Mouse (Mus musculus) olfactory bulb, adult 2 months (tissue): ENCODE measurements around the gene Tenm2. TPM values are rescaled to one million over a fixed set of nuclear protein-coding genes. Genes with fewer than 3 reads are reported as not detected.

Source experiments
- H3K27ac ChIP-seq: fragments of 200-500 bp; 2 replicates; pipeline ENCODE4 v1.5.1; 2012; ENCODE audit warnings: low read depth, low read length; ENCODE audit not compliant: insufficient read depth
- H3K4me1 ChIP-seq: fragments of 200-500 bp; 2 replicates; pipeline ENCODE4 v1.6.1; 2012; ENCODE audit warnings: low read length; ENCODE audit not compliant: control insufficient read depth, insufficient read depth
- H3K4me3 ChIP-seq: fragments of 200-500 bp; 2 replicates; pipeline ENCODE4 v1.5.1; 2012; ENCODE audit warnings: mild to moderate bottlenecking, low read depth, low read length, moderate library complexity; ENCODE audit not compliant: insufficient read depth
- CTCF ChIP-seq: fragments of 200-500 bp; IDR thresholded peaks from 2 replicates; pipeline ENCODE4 v1.5.1; 2012; ENCODE audit warnings: low read depth, mild to moderate bottlenecking, low read length, moderate library complexity; ENCODE audit not compliant: insufficient read depth
- POLR2A ChIP-seq: fragments of 200-500 bp; IDR thresholded peaks from 2 replicates; pipeline ENCODE4 v1.6.1; 2012; ENCODE audit warnings: mild to moderate bottlenecking, low read depth, low read length, moderate library complexity; ENCODE audit not compliant: insufficient read depth
- WGBS: fragments of 180-500 bp; shearing (Covaris S2); methylation state at CpG from one replicate; pipeline ENCODE4 v1.1.7; 2018; 5-methylcytosine and 5-hydroxymethylcytosine counted together
- polyA plus RNA-seq: library from polyadenylated mRNA; stranded (reverse); fragments of >200 nt; gene quantifications from 2 replicates; pipeline ENCODE4 v1.2.4, GENCODE M21; 2012; ENCODE audit warnings: low replicate concordance; ENCODE audit not compliant: missing spikeins, insufficient read depth, insufficient read length

Gene Tenm2
- polyA plus RNA-seq, 1 experiment: not detected

DNA sequence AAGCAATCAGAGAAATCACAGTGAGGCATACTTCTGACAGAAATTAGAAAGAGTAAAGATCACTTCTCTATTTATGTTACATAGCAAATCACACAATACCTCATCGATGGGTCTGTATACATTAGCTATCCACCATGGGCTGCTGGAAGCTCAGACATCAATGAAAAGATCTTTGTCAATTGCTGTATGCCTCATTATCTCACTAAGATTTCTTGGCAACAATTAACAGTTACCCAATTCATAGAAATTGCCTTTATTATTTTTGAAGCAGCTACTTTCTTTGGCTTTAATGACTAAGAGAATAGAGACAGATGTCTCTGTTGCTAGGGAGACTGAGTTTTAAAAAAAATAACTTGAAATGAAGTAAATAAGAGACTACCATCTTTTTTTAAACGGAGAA, 106.9 kb downstream of the Tenm2 start:
- no peaks in the 10 kb centered on the region for H3K4me1 ChIP-seq
- TF ChIP-seq CTCF (no peak), POLR2A (no peak)
- no peak overlapping the region for H3K4me3 ChIP-seq
- WGBS: 50% methylated on average over 2 of the region's 2 CpGs
- no peak overlapping the region for H3K27ac ChIP-seq

DNA sequence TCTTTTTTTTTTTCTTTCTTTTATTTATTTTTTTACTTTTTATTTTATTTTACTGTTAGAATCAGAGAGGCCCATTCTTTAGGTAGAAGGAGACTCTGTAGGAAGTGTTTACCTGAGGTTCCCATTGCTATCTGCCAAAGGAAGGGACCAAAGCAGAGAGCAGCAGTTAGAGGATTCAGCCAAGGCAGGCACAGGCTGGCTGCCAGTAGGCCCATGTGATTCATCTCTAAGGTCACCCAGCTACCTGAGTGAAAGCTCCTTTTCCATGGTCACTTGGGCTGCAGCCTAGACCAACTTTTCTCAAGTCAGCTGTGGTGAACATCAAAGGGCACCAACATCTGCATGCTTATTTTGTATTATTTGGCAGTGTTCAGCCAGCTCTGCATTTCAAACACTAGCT, 117.7 kb downstream of the Tenm2 start:
- Histone ChIP-seq H3K4me1 (peaks cover 6% of the 10 kb centered on the region), H3K4me3 (no peak overlapping the region), H3K27ac (no peak overlapping the region)
- TF ChIP-seq CTCF (no peak), POLR2A (no peak)

DNA sequence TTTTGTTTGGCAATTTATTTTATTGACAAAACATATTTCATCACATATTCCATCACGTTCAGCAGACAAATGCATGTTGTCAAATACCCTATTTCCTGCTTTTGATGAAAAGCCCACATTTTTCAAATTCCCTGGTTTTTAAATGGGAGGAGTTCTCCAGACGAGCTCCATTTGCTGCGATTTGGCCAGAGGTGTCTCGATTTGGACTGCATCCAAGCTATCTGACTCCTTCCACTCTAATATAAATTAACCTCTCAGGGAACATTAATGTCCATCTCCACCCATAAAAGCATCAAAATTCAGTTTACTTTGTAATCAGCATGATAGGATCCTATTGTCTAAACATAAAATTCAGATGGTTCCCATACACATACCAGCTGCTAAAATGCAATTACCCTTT, 120.6 kb downstream of the Tenm2 start:
- 77% methylated on average over 4 of the region's 4 CpGs for WGBS
- no peak overlapping the region for H3K27ac ChIP-seq
- TF ChIP-seq CTCF: no peak
- no peak for TF ChIP-seq POLR2A
- H3K4me3 ChIP-seq: no peak overlapping the region
- H3K4me1 ChIP-seq: peaks cover 6% of the 10 kb centered on the region

DNA sequence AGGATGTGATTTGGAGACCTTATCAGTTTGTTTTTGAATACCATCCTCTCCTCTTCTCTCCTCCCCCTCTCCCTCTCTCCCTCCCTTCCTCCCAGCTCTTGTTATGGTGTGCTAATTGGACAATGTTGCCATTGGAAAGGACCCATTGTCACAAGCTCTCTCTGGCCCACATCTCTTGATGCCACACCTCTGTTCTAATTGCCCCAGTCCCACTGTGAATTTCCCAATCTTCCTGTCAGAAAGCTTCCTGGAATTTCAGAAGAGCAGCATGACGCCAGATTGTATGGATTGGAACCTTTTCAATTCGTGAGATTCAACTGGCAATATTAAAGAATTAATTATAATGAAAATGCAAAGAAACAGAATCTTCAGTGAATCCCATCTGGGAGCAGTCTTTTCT, 128.7 kb downstream of the Tenm2 start:
- Histone ChIP-seq H3K4me1 (no peaks in the 10 kb centered on the region), H3K27ac (no peak overlapping the region), H3K4me3 (no peak overlapping the region)
- no peak for TF ChIP-seq CTCF
- TF ChIP-seq POLR2A: no peak
- 83% methylated on average over 2 of the region's 2 CpGs for WGBS

DNA sequence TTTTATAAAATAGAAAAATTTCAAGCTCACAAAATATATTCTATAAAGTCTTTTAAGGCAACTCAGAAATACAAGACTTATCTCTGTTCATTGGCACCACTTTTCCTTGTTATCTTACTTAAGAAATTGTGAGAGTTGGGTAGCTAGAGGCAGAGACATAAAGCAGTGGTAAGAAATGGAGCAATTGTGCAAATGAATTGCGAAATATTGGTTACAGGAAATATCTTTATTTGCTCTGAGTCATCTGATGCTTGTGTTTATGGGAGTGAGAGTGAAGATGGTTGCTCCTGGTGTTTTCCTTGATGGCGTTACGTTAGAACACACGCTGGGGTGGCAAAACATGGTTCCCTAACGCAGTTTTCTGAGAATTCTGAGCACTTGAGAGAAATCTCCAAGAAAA, 156.4 kb downstream of the Tenm2 start:
- 92% methylated on average over 5 of the region's 5 CpGs for WGBS
- TF ChIP-seq CTCF (no peak), POLR2A (no peak)
- no peak overlapping the region for H3K27ac ChIP-seq
- H3K4me3 ChIP-seq: no peak overlapping the region
- H3K4me1 ChIP-seq: no peaks in the 10 kb centered on the region

DNA sequence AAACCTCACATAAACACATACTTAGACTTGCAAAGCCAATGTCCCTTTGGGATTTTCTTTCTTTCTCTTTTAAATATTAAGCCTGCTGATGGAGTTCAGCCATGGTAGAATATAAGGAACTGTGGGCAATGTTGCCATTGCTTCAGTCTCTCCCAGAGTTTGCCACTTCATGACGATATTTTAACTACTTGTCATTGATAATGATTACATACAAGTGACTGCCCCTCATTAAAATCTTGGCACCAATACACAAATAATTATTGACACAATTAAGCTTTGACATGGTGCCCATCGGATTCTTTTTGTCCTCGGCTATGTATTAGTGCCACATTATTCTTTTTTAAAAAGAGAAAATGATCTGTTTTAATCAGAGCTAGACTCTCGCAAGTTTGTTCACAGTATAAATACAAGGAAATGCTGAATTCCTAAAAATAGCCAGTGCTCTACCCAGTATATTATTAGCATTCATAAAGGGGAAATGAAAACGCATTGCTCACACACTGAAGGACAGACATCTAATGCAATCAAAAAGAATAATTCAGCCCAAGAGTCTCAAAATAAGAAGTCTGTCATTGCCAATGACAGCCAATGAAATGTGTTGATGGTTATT, 158.7 kb downstream of the Tenm2 start:
- Histone ChIP-seq H3K4me3 (no peak overlapping the region), H3K27ac (no peak overlapping the region), H3K4me1 (no peaks in the 10 kb centered on the region)
- WGBS: 43% methylated on average over 5 of the region's 5 CpGs
- no peak for TF ChIP-seq CTCF
- TF ChIP-seq POLR2A: no peak

DNA sequence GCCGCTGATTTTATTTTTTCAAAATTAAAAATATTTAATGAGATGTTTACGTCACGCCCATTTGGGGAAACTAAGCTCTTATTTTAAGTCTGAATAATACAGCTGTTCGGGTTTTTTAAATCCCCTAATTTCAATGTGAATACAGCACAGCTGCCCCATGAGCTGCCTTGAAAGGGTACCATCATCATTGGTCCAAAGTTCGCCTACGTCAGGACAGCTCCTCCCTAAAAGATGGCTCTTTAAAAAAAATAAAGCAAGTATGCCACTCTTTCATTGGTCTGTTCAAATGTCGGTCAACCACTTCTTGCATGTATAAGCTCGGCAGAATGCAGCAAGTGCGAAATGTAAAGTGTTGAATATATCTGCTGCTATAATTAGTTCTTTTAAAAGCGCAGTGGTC, 160.4 kb downstream of the Tenm2 start:
- Histone ChIP-seq H3K4me1 (no peaks in the 10 kb centered on the region), H3K27ac (no peak overlapping the region), H3K4me3 (no peak overlapping the region)
- TF ChIP-seq CTCF (no peak), POLR2A (no peak)
- 87% methylated on average over 10 of the region's 10 CpGs for WGBS

DNA sequence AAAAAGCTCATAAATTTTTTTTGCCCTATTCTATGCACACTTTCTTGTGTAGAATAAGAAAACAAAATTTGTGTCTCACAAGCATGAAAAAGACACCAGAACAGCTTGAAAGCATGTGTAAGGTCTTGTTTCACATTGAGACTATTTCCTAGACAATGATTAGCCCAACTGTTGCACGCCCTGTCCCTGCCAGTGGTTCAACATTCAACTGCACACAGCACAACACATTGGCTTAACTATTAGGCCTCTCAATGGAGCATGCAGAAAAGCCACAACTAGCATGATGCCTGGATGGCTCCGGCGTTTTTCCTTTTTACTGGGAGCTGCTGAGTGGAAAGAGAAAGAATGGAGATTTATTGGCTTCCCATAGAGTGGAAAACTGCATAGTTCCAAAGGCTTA, 170.3 kb downstream of the Tenm2 start:
- H3K4me3 ChIP-seq: no peak overlapping the region
- TF ChIP-seq CTCF (no peak), POLR2A (no peak)
- H3K4me1 ChIP-seq: no peaks in the 10 kb centered on the region
- 70% methylated on average over 3 of the region's 3 CpGs for WGBS
- H3K27ac ChIP-seq: no peak overlapping the region

DNA sequence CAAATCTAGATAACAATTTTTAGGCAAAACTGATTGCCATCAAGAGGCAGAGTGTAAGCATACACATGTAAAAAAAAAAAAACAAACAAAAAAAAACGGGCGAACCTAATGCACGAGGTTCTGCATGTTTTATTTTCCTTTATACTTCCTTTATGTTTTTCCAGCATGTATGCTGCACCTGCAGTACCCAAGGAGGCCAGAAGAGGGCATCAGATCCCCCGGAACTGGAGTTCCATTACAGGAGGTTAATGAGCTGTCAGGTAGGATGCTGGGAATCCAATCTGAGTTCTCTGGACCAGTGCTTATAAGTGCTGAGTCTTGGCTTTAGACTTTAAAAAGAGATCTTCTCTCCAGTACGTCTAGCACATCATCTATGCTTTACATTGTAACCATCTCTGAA, 189.1 kb downstream of the Tenm2 start:
- WGBS: 75% methylated on average over 5 of the region's 5 CpGs
- TF ChIP-seq CTCF: no peak
- TF ChIP-seq POLR2A: no peak
- Histone ChIP-seq H3K4me1 (no peaks in the 10 kb centered on the region), H3K27ac (no peak overlapping the region), H3K4me3 (no peak overlapping the region)

DNA sequence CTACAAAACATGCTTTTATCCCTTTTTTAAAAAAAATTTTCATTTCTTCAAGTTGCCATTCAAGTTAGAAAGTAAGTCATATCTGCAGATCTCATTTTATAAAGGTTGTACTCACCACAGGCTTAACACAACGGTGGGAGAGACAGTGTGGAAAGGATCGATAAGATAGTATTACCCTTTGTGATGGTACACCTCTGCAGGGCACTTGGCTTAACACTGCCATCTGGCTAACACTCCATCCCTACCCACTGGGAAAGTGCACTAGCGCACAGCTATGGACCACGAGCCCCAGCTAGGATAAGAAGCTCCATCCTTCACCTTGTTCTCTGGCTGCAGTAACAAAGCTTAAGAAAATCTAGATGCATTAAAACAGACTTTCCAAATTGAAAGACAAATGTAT, 194.5 kb downstream of the Tenm2 start:
- H3K27ac ChIP-seq: no peak overlapping the region
- TF ChIP-seq POLR2A: no peak
- WGBS: 88% methylated on average over 4 of the region's 4 CpGs
- no peak overlapping the region for H3K4me3 ChIP-seq
- no peaks in the 10 kb centered on the region for H3K4me1 ChIP-seq
